Mouse (Mus musculus) ES-Bruce4 (cell line): Measurements from ENCODE around the gene Wdr70.

Experiments
- CTCF ChIP-seq: IDR thresholded peaks from one replicate; pipeline ENCODE4 v1.8.1; 2011; ENCODE audit warnings: low read depth, low read length
- POLR2A ChIP-seq: IDR thresholded peaks from one replicate; pipeline ENCODE4 v1.8.1; 2011; ENCODE audit warnings: low read length; ENCODE audit not compliant: insufficient read depth

DNA sequence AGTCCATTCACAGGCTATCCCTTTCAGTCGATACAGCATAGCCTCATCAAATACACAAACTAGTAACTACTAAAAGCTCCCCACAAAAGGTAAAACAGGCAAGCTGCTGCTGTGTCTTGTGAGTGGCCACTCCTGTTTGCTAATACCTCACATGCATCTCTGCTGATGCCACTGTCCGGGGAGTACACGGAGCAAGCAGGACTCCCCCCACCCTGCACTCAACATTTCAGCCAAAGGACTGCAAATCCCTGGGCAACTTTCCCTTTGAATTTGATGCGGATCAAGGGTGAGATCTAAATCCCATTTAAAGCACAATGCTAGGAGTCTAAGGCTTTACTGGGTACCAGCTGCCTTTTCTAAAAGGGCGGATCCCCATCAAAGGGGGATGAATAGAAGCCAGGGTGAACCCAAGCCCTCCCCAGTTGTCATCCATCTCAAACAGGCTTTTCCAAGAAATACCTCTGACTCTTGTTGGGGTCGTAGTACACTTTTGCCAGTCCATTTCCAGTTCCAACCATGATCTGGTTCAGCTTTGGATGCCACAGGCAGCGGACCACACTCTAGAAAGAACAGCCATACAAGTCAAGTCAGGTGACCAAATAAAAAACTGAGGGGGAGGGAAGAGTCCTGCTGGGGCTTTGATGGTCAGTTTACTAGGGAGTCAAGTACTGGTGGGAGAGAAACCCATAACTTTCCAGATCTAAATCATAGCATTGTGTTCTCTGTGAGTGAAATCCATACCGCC lies 210.2 kb downstream of the Wdr70 start:
- TF ChIP-seq CTCF = no peak
- no peak for TF ChIP-seq POLR2A
